Comparison of ENCODE assay signal across 12 mouse cellular contexts in genomic region chr16:97761782-97762181, GRCm38 (mm10). TPM values are rescaled to one million over a fixed set of nuclear protein-coding genes. Genes with fewer than 3 reads are reported as not detected.
DNase-seq lines count a peak whose midpoint lies in the region; ATAC-seq and TF ChIP-seq lines count a peak whose summit lies in the region.
"Had no signal": no experiment of that assay in that cellular context is flagged by ENCODE, and none has a peak within 500 bp of the region (broad histone marks: within the 10 kb centered on the region; RNA-seq: fewer than 3 reads in every experiment).

No protein-coding gene starts in this region.

- peak overlapping the region; percentile 72 for H3K4me3 ChIP-seq in heart, embryonic 10.5 days
- H3K4me3 ChIP-seq in lung, embryonic 14.5 days (ENCODE audit: low read depth, low read length) = peak overlapping the region; percentile 52
- peak overlapping the region; percentile 64 for H3K4me3 ChIP-seq in intestine, postnatal 0 days (ENCODE audit: low read depth, low read length)
- no peak overlapping the region for H3K4me3 ChIP-seq in liver, postnatal 0 days (ENCODE audit: low read depth, low read length)
- H3K4me3 ChIP-seq: midbrain, embryonic 13.5 days; neural tube, embryonic 13.5 days had no signal

- H3K27me3 ChIP-seq in heart, embryonic 10.5 days (ENCODE audit: insufficient read depth, poor library complexity, severe bottlenecking) = peaks cover 50% of the 10 kb centered on the region
- H3K27me3 ChIP-seq in lung, embryonic 14.5 days (ENCODE audit: insufficient read depth, low read length) = peaks cover 38% of the 10 kb centered on the region
- H3K27me3 ChIP-seq in intestine, postnatal 0 days (replicated peaks; ENCODE audit: control insufficient read depth, insufficient read depth, low read length) = peaks cover 10% of the 10 kb centered on the region
- H3K27me3 ChIP-seq in liver, postnatal 0 days (ENCODE audit: insufficient read depth, low read length) = peaks cover 27% of the 10 kb centered on the region

- DNase-seq in heart, embryonic 10.5 days (ENCODE audit: low spot score) = no peak
- no peak for DNase-seq in heart, postnatal 25 days (ENCODE audit: low spot score)
- DNase-seq in lung, embryonic 14.5 days = no peak
- DNase-seq in lung, postnatal 10 days = no peak
- DNase-seq in liver, postnatal 0 days = no peak
- DNase-seq in retina, postnatal 1 day = no peak
- DNase-seq in thymus, postnatal 4 days = no peak
- DNase-seq: gastrocnemius, postnatal 10 days had no signal

- TF ChIP-seq CTCF in lung, embryonic 14.5 days (IDR thresholded peaks at IDR 0.05; ENCODE audit: low read depth) = no peak
- TF ChIP-seq CTCF in intestine, postnatal 0 days (IDR thresholded peaks at IDR 0.05; ENCODE audit: low read depth) = peak; percentile 43
- TF ChIP-seq CTCF in liver, postnatal 0 days (IDR thresholded peaks at IDR 0.05; ENCODE audit: low read depth) = no peak

- no peak overlapping the region for H3K27ac ChIP-seq in heart, embryonic 10.5 days
- H3K27ac ChIP-seq in lung, embryonic 14.5 days (ENCODE audit: low read depth) = no peak overlapping the region
- peak overlapping the region; percentile 82 for H3K27ac ChIP-seq in intestine, postnatal 0 days (ENCODE audit: low read depth, low read length)
- H3K27ac ChIP-seq in liver, postnatal 0 days (ENCODE audit: low read depth) = no peak overlapping the region
- H3K27ac ChIP-seq: midbrain, embryonic 13.5 days; neural tube, embryonic 13.5 days had no signal

- ATAC-seq in lung, embryonic 14.5 days (ENCODE audit: insufficient read depth) = no peak
- ATAC-seq in intestine, postnatal 0 days = no peak
- no peak for ATAC-seq in liver, postnatal 0 days
- ATAC-seq: midbrain, embryonic 13.5 days had no signal

- peaks cover 40% of the 10 kb centered on the region for H3K4me1 ChIP-seq in heart, embryonic 10.5 days
- peaks cover 9% of the 10 kb centered on the region; the same call in 1 of the 2 replicates for H3K4me1 ChIP-seq in lung, embryonic 14.5 days (ENCODE audit: insufficient read depth)
- peaks cover 21% of the 10 kb centered on the region for H3K4me1 ChIP-seq in intestine, postnatal 0 days (replicated peaks; ENCODE audit: control insufficient read depth, insufficient read depth, low read length)
- H3K4me1 ChIP-seq in liver, postnatal 0 days (ENCODE audit: insufficient read depth) = peaks cover 20% of the 10 kb centered on the region

- no peaks in the 10 kb centered on the region for H3K36me3 ChIP-seq in heart, embryonic 10.5 days
- no peaks in the 10 kb centered on the region for H3K36me3 ChIP-seq in lung, embryonic 14.5 days (ENCODE audit: insufficient read depth)
- no peaks in the 10 kb centered on the region for H3K36me3 ChIP-seq in intestine, postnatal 0 days (ENCODE audit: control insufficient read depth, insufficient read depth)
- no peaks in the 10 kb centered on the region for H3K36me3 ChIP-seq in liver, postnatal 0 days (replicated peaks; ENCODE audit: insufficient read depth, low read length)
- H3K36me3 ChIP-seq: midbrain, embryonic 13.5 days; neural tube, embryonic 13.5 days had no signal

- no peaks in the 10 kb centered on the region for H3K9me3 ChIP-seq in heart, embryonic 10.5 days
- no peaks in the 10 kb centered on the region for H3K9me3 ChIP-seq in lung, embryonic 14.5 days (ENCODE audit: low read depth, low read length)
- no peaks in the 10 kb centered on the region for H3K9me3 ChIP-seq in intestine, postnatal 0 days (ENCODE audit: control insufficient read depth)
- H3K9me3 ChIP-seq in liver, postnatal 0 days (ENCODE audit: low read length) = no peaks in the 10 kb centered on the region
- H3K9me3 ChIP-seq: midbrain, embryonic 13.5 days; neural tube, embryonic 13.5 days had no signal

- intact Hi-C loops in heart, postnatal 25 days (cut with DNase I) = no loop called here

- peak overlapping the region; percentile 66 for H3K4me2 ChIP-seq in lung, embryonic 14.5 days
- H3K4me2 ChIP-seq in intestine, postnatal 0 days (replicated peaks; ENCODE audit: low read depth) = peak overlapping the region; percentile 82
- H3K4me2 ChIP-seq in liver, postnatal 0 days (ENCODE audit: low read depth, low read length) = peak overlapping the region; percentile 65; the same call in 1 of the 2 replicates
- H3K4me2 ChIP-seq: neural tube, embryonic 13.5 days had no signal

- no peak overlapping the region for H3K9ac ChIP-seq in lung, embryonic 14.5 days
- H3K9ac ChIP-seq in intestine, postnatal 0 days (ENCODE audit: low read depth, low read length) = peak overlapping the region; percentile 77
- no peak overlapping the region for H3K9ac ChIP-seq in liver, postnatal 0 days (replicated peaks)
- H3K9ac ChIP-seq: midbrain, embryonic 13.5 days; neural tube, embryonic 13.5 days had no signal

- no peak for TF ChIP-seq EP300 in liver, postnatal 0 days (IDR thresholded peaks at IDR 0.05; ENCODE audit: low read depth)

- WGBS in heart, embryonic 10.5 days = 44% methylated on average over 2 of the region's 2 CpGs
- WGBS in lung, embryonic 14.5 days = 49% methylated on average over 2 of the region's 2 CpGs
- WGBS in intestine, postnatal 0 days = 22% methylated on average over 2 of the region's 2 CpGs
- WGBS in liver, postnatal 0 days (ENCODE audit: insufficient replicate concordance) = 39% methylated on average over 2 of the region's 2 CpGs

RNA-seq across cellular contexts. Expression of gene Ripk4, which starts 1.8 kb away (rescaled TPM):
- polyA plus RNA-seq in heart, embryonic 10.5 days (2016; fragmentation: Nextera tagmentation; extraction: Ambion mirVana) = 4.8 and 5.4 TPM in 2 replicates
- under 1 TPM in 1 of 2 experiments, not detected in 1; 0.16 TPM for total RNA-seq in heart, postnatal 25 days (2021)
- polyA plus RNA-seq in lung, embryonic 14.5 days (2014; fragmentation: Nextera tagmentation; extraction: Ambion mirVana) = 11.6 and 12.9 TPM in 2 replicates
- 11.9 and 12.9 TPM in 2 replicates for polyA plus RNA-seq in intestine, postnatal 0 days (2015; fragmentation: Nextera tagmentation; extraction: Ambion mirVana)
- polyA plus RNA-seq in liver, postnatal 0 days (2015; fragmentation: Nextera tagmentation; extraction: Ambion mirVana) = 2.2 and 2.4 TPM in 2 replicates
- total RNA-seq: common myeloid progenitor, adult 5-6 weeks; gastrocnemius, postnatal 10 days had no signal
